Mouse (Mus musculus): ENCODE results near the gene F2r. TPM values are rescaled to one million over a fixed set of nuclear protein-coding genes. Genes with fewer than 3 reads are reported as not detected.

F2r gene
- polyA plus RNA-seq, 1 experiment, result 23.6 TPM

DNA sequence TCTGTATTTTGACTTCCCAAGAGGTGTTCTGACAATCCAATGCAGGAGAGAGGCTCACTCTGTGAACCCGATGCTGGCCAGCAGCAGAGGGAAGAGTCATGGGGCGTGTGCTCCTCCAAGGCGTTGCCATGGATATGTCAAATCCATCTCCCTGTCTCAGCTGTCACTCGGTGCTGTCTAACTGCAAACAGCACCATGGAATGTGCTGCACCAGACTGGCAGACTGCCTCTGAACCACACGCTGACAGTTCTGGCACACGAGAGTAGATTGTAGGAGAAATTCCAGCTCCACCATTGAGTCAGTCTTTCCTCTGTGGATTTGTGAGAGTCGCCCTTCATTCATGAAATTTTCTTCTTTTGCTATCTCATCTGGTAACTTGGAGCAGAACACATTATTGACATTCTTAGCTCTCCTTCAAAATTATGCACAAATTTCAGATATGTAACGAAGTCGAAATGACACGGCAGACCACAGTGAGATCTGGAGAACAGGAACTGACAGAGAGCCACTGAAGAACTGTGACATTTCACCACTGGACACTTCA is 55.1 kb downstream of the F2r start:
- no peaks in the 10 kb centered on the region for H3K36me3 ChIP-seq (ENCODE audit: control insufficient read depth, insufficient read depth)
- no peaks in the 10 kb centered on the region for H3K79me2 ChIP-seq (ENCODE audit: control insufficient read depth, insufficient read depth)
- H3K4me3 ChIP-seq, result no peak overlapping the region
- TF ChIP-seq MAX (IDR thresholded peaks at IDR 0.05; ENCODE audit: low read depth) (no peak), MYOG (IDR thresholded peaks at IDR 0.05; ENCODE audit: control insufficient read depth in 1 of 3, insufficient read depth in 1 of 3, insufficient read length in 2 of 3, low read depth in 2 of 3) (peak in 1 of 3 experiments; percentile 15), MYOD1 (IDR thresholded peaks at IDR 0.05; ENCODE audit: control insufficient read depth in 1 of 3, insufficient read length in 2 of 3, low read depth in 2 of 3) (peak in 1 of 3 experiments; percentile 32)
- no peak overlapping the region for H3ac ChIP-seq (ENCODE audit: control insufficient read depth, insufficient read length)
- H3K27me3 ChIP-seq (ENCODE audit: control insufficient read depth, insufficient read depth, insufficient read length), result no peaks in the 10 kb centered on the region
- no peak overlapping the region for H3K4me2 ChIP-seq (ENCODE audit: low read depth)

DNA sequence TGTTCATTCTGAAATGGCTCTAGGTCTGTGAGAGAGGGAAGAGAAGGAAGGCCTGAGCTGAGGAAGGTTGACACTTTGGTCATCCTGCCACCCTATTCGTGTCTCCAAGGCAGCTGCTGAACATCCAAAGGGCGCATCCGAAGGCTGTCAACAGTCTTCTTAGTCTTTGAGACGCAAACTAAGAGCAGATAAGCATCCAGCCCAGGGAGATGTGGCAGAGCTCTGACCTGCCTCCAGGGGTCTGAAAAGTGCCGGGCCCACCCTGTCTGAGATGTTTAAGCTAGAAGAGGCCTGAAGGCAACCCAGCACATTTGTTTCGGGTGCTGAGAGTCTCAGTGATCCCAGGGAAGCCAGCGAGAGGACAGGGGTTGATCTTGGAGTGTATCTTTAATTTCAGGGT is 61.0 kb downstream of the F2r start:
- Histone ChIP-seq H3K79me2 (ENCODE audit: control insufficient read depth, insufficient read depth) (no peaks in the 10 kb centered on the region), H3K4me3 (no peak overlapping the region), H3K4me2 (ENCODE audit: low read depth) (no peak overlapping the region), H3K27me3 (ENCODE audit: control insufficient read depth, insufficient read depth, insufficient read length) (no peaks in the 10 kb centered on the region), H3ac (ENCODE audit: control insufficient read depth, insufficient read length) (no peak overlapping the region), H3K36me3 (ENCODE audit: control insufficient read depth, insufficient read depth) (no peaks in the 10 kb centered on the region)
- TF ChIP-seq MAX (IDR thresholded peaks at IDR 0.05; ENCODE audit: low read depth), result no peak
- TF ChIP-seq SRF (IDR thresholded peaks at IDR 0.05; ENCODE audit: control insufficient read depth, insufficient read length, low read depth), result no peak
- no peak for TF ChIP-seq E2F4 (IDR thresholded peaks at IDR 0.05; ENCODE audit: insufficient read depth)
- TF ChIP-seq POLR2AphosphoS2 (IDR thresholded peaks at IDR 0.05; ENCODE audit: insufficient read length, low read depth), result no peak
- no peak for TF ChIP-seq REST (IDR thresholded peaks at IDR 0.05; ENCODE audit: insufficient read depth, insufficient read length)
- no peak for TF ChIP-seq MYOG (IDR thresholded peaks at IDR 0.05; ENCODE audit: control insufficient read depth in 1 of 3, insufficient read depth in 1 of 3, insufficient read length in 2 of 3, low read depth in 2 of 3)
- no peak for TF ChIP-seq USF1 (IDR thresholded peaks at IDR 0.05; ENCODE audit: low read depth)
- no peak for TF ChIP-seq TCF3 (IDR thresholded peaks at IDR 0.05; ENCODE audit: insufficient read length, low read depth)

- no peaks in the 10 kb centered on the region for H3K79me2 ChIP-seq (ENCODE audit: control insufficient read depth, insufficient read depth)
- H3K27me3 ChIP-seq (ENCODE audit: control insufficient read depth, insufficient read depth, insufficient read length), result no peaks in the 10 kb centered on the region
- TF ChIP-seq CEBPB (IDR thresholded peaks at IDR 0.05; ENCODE audit: insufficient read depth, poor library complexity, severe bottlenecking) (no peak), MYOD1 (IDR thresholded peaks at IDR 0.05; ENCODE audit: control insufficient read depth in 1 of 3, insufficient read length in 2 of 3, low read depth in 2 of 3) (peak in 2 of 3 experiments; percentile 60 to 78), E2F4 (IDR thresholded peaks at IDR 0.05; ENCODE audit: insufficient read depth) (no peak), MYOG (IDR thresholded peaks at IDR 0.05; ENCODE audit: control insufficient read depth in 1 of 3, insufficient read depth in 1 of 3, insufficient read length in 2 of 3, low read depth in 2 of 3) (peak in 2 of 3 experiments; percentile 47 to 89), REST (IDR thresholded peaks at IDR 0.05; ENCODE audit: insufficient read depth, insufficient read length) (no peak), USF1 (IDR thresholded peaks at IDR 0.05; ENCODE audit: low read depth) (no peak), SRF (IDR thresholded peaks at IDR 0.05; ENCODE audit: control insufficient read depth, insufficient read length, low read depth) (no peak), TCF12 (IDR thresholded peaks at IDR 0.05; ENCODE audit: insufficient read depth, poor library complexity, severe bottlenecking) (peak; percentile 57), MAX (IDR thresholded peaks at IDR 0.05; ENCODE audit: low read depth) (peak; percentile 9), POLR2A (IDR thresholded peaks at IDR 0.05; ENCODE audit: insufficient read length, low read depth) (no peak), POLR2AphosphoS2 (IDR thresholded peaks at IDR 0.05; ENCODE audit: insufficient read length, low read depth) (no peak), TCF3 (IDR thresholded peaks at IDR 0.05; ENCODE audit: insufficient read length, low read depth) (peak; percentile 42)
- H3K4me3 ChIP-seq, result no peak overlapping the region
- H3K36me3 ChIP-seq (ENCODE audit: control insufficient read depth, insufficient read depth), result no peaks in the 10 kb centered on the region
- peak overlapping the region; percentile 15 for H3K4me2 ChIP-seq (ENCODE audit: low read depth)
- no peak overlapping the region for H3ac ChIP-seq (ENCODE audit: control insufficient read depth, insufficient read length)
Observed at GRCm38 (mm10) chr13:95553885-95554492, 64.3 kb downstream of the F2r start.

Other genes with a start within 250 kb of the F2r start
- 12.3 TPM for gene Aggf1, start 243.1 kb downstream of the F2r start, polyA plus RNA-seq (2012; fragmentation: generic; extraction: Trizol)
- 0.32 TPM for gene Crhbp, start 173.6 kb downstream of the F2r start, polyA plus RNA-seq (2012; fragmentation: generic; extraction: Trizol)
- not detected for gene S100z, start 139.8 kb downstream of the F2r start, polyA plus RNA-seq (2012; fragmentation: generic; extraction: Trizol)
- not detected for gene F2rl1, start 93.3 kb downstream of the F2r start, polyA plus RNA-seq (2012; fragmentation: generic; extraction: Trizol)
- gene F2rl2, start 78.4 kb upstream of the F2r start, polyA plus RNA-seq (2012; fragmentation: generic; extraction: Trizol), result 1.1 TPM

Measured in myocyte (in vitro differentiated cells).